Mouse (Mus musculus): ENCODE results near the gene Sphk1. TPM values are rescaled to one million over a fixed set of nuclear protein-coding genes. Genes with fewer than 3 reads are reported as not detected.
A peak's percentile ranks its signal among the peaks of the same experiment; 100 is the strongest.
"Not testable (repeated sequence)": the region's sequence is repeated elsewhere in the genome, so short reads cannot be mapped to it uniquely, and the experiment has no call there.

The Sphk1 gene
- polyA plus RNA-seq, 1 experiment from 2014 or later = 3.6 TPM

- 69% methylated on average over 6 of the region's 6 CpGs for WGBS
- Histone ChIP-seq H3K4me3 (ENCODE audit: low read length) (no peak overlapping the region), H3K4me1 (ENCODE audit: control insufficient read depth, insufficient read depth, low read length) (peaks cover 10% of the 10 kb centered on the region), H3K9ac (ENCODE audit: low read length) (peak overlapping the region; percentile 84), H3K9me3 (replicated peaks; ENCODE audit: control insufficient read depth, low read length) (0 out of 2 replicates have a peak, but pooled peaks cover 2% of the 10 kb centered on the region), H3K27ac (ENCODE audit: low read length) (no peak overlapping the region; the same call in 1 of the 2 replicates), H3K36me3 (ENCODE audit: control insufficient read depth, insufficient read depth) (peaks cover 8% of the 10 kb centered on the region), H3K27me3 (ENCODE audit: control insufficient read depth, insufficient read depth, low read length) (no peaks in the 10 kb centered on the region), H3K4me2 (ENCODE audit: low read depth, low read length) (no peak overlapping the region)
- no peak for ATAC-seq (replicated peaks; ENCODE audit: extremely low read depth, insufficient read depth, low FRiP score)
These were observed 39.4 kb upstream of the Sphk1 start for GRCm38 (mm10) chr11:116491338-116491737.

- H3K9ac ChIP-seq (ENCODE audit: low read length); H3K9me3 ChIP-seq (replicated peaks; ENCODE audit: control insufficient read depth, low read length); ATAC-seq (replicated peaks; ENCODE audit: extremely low read depth, insufficient read depth, low FRiP score); H3K36me3 ChIP-seq (ENCODE audit: control insufficient read depth, insufficient read depth); H3K27me3 ChIP-seq (ENCODE audit: control insufficient read depth, insufficient read depth, low read length); H3K4me2 ChIP-seq (ENCODE audit: low read depth, low read length); H3K4me3 ChIP-seq (ENCODE audit: low read length); H3K27ac ChIP-seq (ENCODE audit: low read length): not testable (repeated sequence)
- WGBS = 67% methylated on average over 1 of the region's 1 CpGs
- peaks cover 10% of the 10 kb centered on the region for H3K4me1 ChIP-seq (ENCODE audit: control insufficient read depth, insufficient read depth, low read length)
These were observed 38.2 kb upstream of the Sphk1 start for GRCm38 (mm10) chr11:116492507-116492906.

GRCm38 (mm10) chr11:116493191-116493590 lies 37.5 kb upstream of the Sphk1 start:
- ATAC-seq (replicated peaks; ENCODE audit: extremely low read depth, insufficient read depth, low FRiP score) = no peak
- Histone ChIP-seq H3K27me3 (ENCODE audit: control insufficient read depth, insufficient read depth, low read length) (no peaks in the 10 kb centered on the region), H3K9me3 (replicated peaks; ENCODE audit: control insufficient read depth, low read length) (peaks cover 6% of the 10 kb centered on the region; the same call in 1 of the 2 replicates), H3K27ac (ENCODE audit: low read length) (no peak overlapping the region), H3K4me2 (ENCODE audit: low read depth, low read length) (no peak overlapping the region), H3K4me3 (ENCODE audit: low read length) (no peak overlapping the region), H3K9ac (ENCODE audit: low read length) (no peak overlapping the region), H3K36me3 (ENCODE audit: control insufficient read depth, insufficient read depth) (no peaks in the 10 kb centered on the region; the same call in 1 of the 2 replicates), H3K4me1 (ENCODE audit: control insufficient read depth, insufficient read depth, low read length) (peaks cover 10% of the 10 kb centered on the region)
- WGBS = 57% methylated on average over 5 of the region's 5 CpGs

GRCm38 (mm10) chr11:116493795-116494252 lies 36.9 kb upstream of the Sphk1 start, which contains the start of gene Prpsap1:
Gene Prpsap1 (minus strand): TSS chr11:116494202.
- H3K9me3 ChIP-seq (replicated peaks; ENCODE audit: control insufficient read depth, low read length) = peaks cover 5% of the 10 kb centered on the region; the same call in 1 of the 2 replicates
- H3K4me2 ChIP-seq (ENCODE audit: low read depth, low read length) = no peak within 1 kb of the TSS
- peak within 1 kb of the TSS; percentile 63 for H3K27ac ChIP-seq (ENCODE audit: low read length)
- no peaks in the 10 kb centered on the region for H3K27me3 ChIP-seq (ENCODE audit: control insufficient read depth, insufficient read depth, low read length)
- H3K4me3 ChIP-seq (ENCODE audit: low read length) = no peak within 1 kb of the TSS
- no peak for ATAC-seq (replicated peaks; ENCODE audit: extremely low read depth, insufficient read depth, low FRiP score)
- WGBS = 28% methylated on average over 4 of the region's 4 CpGs
- H3K36me3 ChIP-seq (ENCODE audit: control insufficient read depth, insufficient read depth) = no peaks in the 10 kb centered on the region
- no peak within 1 kb of the TSS for H3K9ac ChIP-seq (ENCODE audit: low read length)
- peaks cover 10% of the 10 kb centered on the region for H3K4me1 ChIP-seq (ENCODE audit: control insufficient read depth, insufficient read depth, low read length)

GRCm38 (mm10) chr11:116494474-116495174 lies 36.1 kb upstream of the Sphk1 start:
- Histone ChIP-seq H3K4me3 (ENCODE audit: low read length) (no peak overlapping the region), H3K4me1 (ENCODE audit: control insufficient read depth, insufficient read depth, low read length) (peaks cover 7% of the 10 kb centered on the region), H3K27ac (ENCODE audit: low read length) (peak overlapping the region; percentile 63), H3K9me3 (replicated peaks; ENCODE audit: control insufficient read depth, low read length) (peaks cover 5% of the 10 kb centered on the region; the same call in 1 of the 2 replicates), H3K4me2 (ENCODE audit: low read depth, low read length) (no peak overlapping the region), H3K9ac (ENCODE audit: low read length) (no peak overlapping the region), H3K27me3 (ENCODE audit: control insufficient read depth, insufficient read depth, low read length) (no peaks in the 10 kb centered on the region), H3K36me3 (ENCODE audit: control insufficient read depth, insufficient read depth) (no peaks in the 10 kb centered on the region)
- peak; percentile 15; the same call in 1 of the 2 replicates for ATAC-seq (replicated peaks; ENCODE audit: extremely low read depth, insufficient read depth, low FRiP score)
- 43% methylated on average over 13 of the region's 13 CpGs for WGBS

- peaks cover 6% of the 10 kb centered on the region for H3K4me1 ChIP-seq (ENCODE audit: control insufficient read depth, insufficient read depth, low read length)
- H3K36me3 ChIP-seq (ENCODE audit: control insufficient read depth, insufficient read depth) = no peaks in the 10 kb centered on the region
- H3K4me2 ChIP-seq (ENCODE audit: low read depth, low read length) = no peak overlapping the region
- H3K27me3 ChIP-seq (ENCODE audit: control insufficient read depth, insufficient read depth, low read length) = no peaks in the 10 kb centered on the region
- 56% methylated on average over 4 of the region's 4 CpGs for WGBS
- peaks cover 5% of the 10 kb centered on the region; the same call in 1 of the 2 replicates for H3K9me3 ChIP-seq (replicated peaks; ENCODE audit: control insufficient read depth, low read length)
- H3K27ac ChIP-seq (ENCODE audit: low read length) = no peak overlapping the region
- ATAC-seq (replicated peaks; ENCODE audit: extremely low read depth, insufficient read depth, low FRiP score) = no peak
- H3K4me3 ChIP-seq (ENCODE audit: low read length) = no peak overlapping the region
- no peak overlapping the region for H3K9ac ChIP-seq (ENCODE audit: low read length)
These were observed 33.4 kb upstream of the Sphk1 start for GRCm38 (mm10) chr11:116497313-116497712.

- H3K27ac ChIP-seq (ENCODE audit: low read length) = no peak overlapping the region
- 23% methylated on average over 34 of the region's 34 CpGs for WGBS
- no peak for ATAC-seq (replicated peaks; ENCODE audit: extremely low read depth, insufficient read depth, low FRiP score)
- peak overlapping the region; percentile 72 for H3K4me2 ChIP-seq (ENCODE audit: low read depth, low read length)
- H3K9me3 ChIP-seq (replicated peaks; ENCODE audit: control insufficient read depth, low read length) = peaks cover 5% of the 10 kb centered on the region; the same call in 1 of the 2 replicates
- H3K4me1 ChIP-seq (ENCODE audit: control insufficient read depth, insufficient read depth, low read length) = peaks cover 6% of the 10 kb centered on the region
- H3K9ac ChIP-seq (ENCODE audit: low read length) = peak overlapping the region; percentile 68
- no peaks in the 10 kb centered on the region for H3K27me3 ChIP-seq (ENCODE audit: control insufficient read depth, insufficient read depth, low read length)
- H3K36me3 ChIP-seq (ENCODE audit: control insufficient read depth, insufficient read depth) = no peaks in the 10 kb centered on the region
- peak overlapping the region; percentile 44 for H3K4me3 ChIP-seq (ENCODE audit: low read length)
These were observed 32.1 kb upstream of the Sphk1 start for GRCm38 (mm10) chr11:116498596-116498995.

GRCm38 (mm10) chr11:116499018-116499417 lies 31.7 kb upstream of the Sphk1 start:
- no peak for ATAC-seq (replicated peaks; ENCODE audit: extremely low read depth, insufficient read depth, low FRiP score)
- no peak overlapping the region for H3K27ac ChIP-seq (ENCODE audit: low read length)
- H3K36me3 ChIP-seq (ENCODE audit: control insufficient read depth, insufficient read depth) = no peaks in the 10 kb centered on the region
- 44% methylated on average over 6 of the region's 6 CpGs for WGBS
- H3K4me2 ChIP-seq (ENCODE audit: low read depth, low read length) = peak overlapping the region; percentile 72
- H3K27me3 ChIP-seq (ENCODE audit: control insufficient read depth, insufficient read depth, low read length) = no peaks in the 10 kb centered on the region
- peak overlapping the region; percentile 68; the same call in 1 of the 2 replicates for H3K9ac ChIP-seq (ENCODE audit: low read length)
- peaks cover 6% of the 10 kb centered on the region for H3K4me1 ChIP-seq (ENCODE audit: control insufficient read depth, insufficient read depth, low read length)
- H3K9me3 ChIP-seq (replicated peaks; ENCODE audit: control insufficient read depth, low read length) = peaks cover 5% of the 10 kb centered on the region; the same call in 1 of the 2 replicates
- H3K4me3 ChIP-seq (ENCODE audit: low read length) = peak overlapping the region; percentile 44
